Mouse (Mus musculus) liver, embryonic 16.5 days (tissue): Measurements from ENCODE around the gene Gm4707. TPM values are rescaled to one million over a fixed set of nuclear protein-coding genes. Genes with fewer than 3 reads are reported as not detected.

Experiments
- ATAC-seq: fragments of 200-750 bp; cut with Nextera tagmentation; 2 replicates; pipeline ENCODE4 v1.8.0; 2017; ENCODE audit warnings: low read depth, mild to moderate bottlenecking, moderate number of reproducible peaks, moderate library complexity
- H3K27ac ChIP-seq: fragments of 300-500 bp; sonication (generic); 2 replicates; pipeline ENCODE4 v1.5.1; 2014; ENCODE audit warnings: mild to moderate bottlenecking, low read length
- H3K27me3 ChIP-seq: fragments of 300-500 bp; sonication (generic); 2 replicates; pipeline ENCODE4 v1.6.1; 2014; ENCODE audit warnings: low read depth, low read length, mixed read lengths; ENCODE audit not compliant: control insufficient read depth, insufficient read depth
- H3K36me3 ChIP-seq: fragments of 300-500 bp; sonication (generic); 2 replicates; pipeline ENCODE4 v1.6.1; 2014; ENCODE audit warnings: mild to moderate bottlenecking; ENCODE audit not compliant: control insufficient read depth, insufficient read depth
- H3K4me1 ChIP-seq: fragments of 300-500 bp; sonication (generic); 2 replicates; pipeline ENCODE4 v1.6.1; 2014; ENCODE audit warnings: low read depth, low read length, mixed read lengths; ENCODE audit not compliant: control insufficient read depth
- H3K4me2 ChIP-seq: fragments of 300-500 bp; sonication (generic); 2 replicates; pipeline ENCODE4 v1.6.1; 2014; ENCODE audit warnings: low read depth, low read length, mixed read lengths
- H3K4me3 ChIP-seq: fragments of 300-500 bp; sonication (generic); 2 replicates; pipeline ENCODE4 v1.5.1; 2014; ENCODE audit warnings: low read depth, mild to moderate bottlenecking, low read length
- H3K9ac ChIP-seq: fragments of 300-500 bp; sonication (generic); 2 replicates; pipeline ENCODE4 v1.6.1; 2014; ENCODE audit warnings: low read depth, low read length
- H3K9me3 ChIP-seq: fragments of 300-500 bp; sonication (generic); replicated peaks from 2 replicates; pipeline ENCODE4 v1.6.1; 2016; ENCODE audit warnings: low read length; ENCODE audit not compliant: control insufficient read depth
- WGBS: fragments of 180-500 bp; shearing (Covaris S2); extraction: QIAGEN DNeasy Blood & Tissue Kit; methylation state at CpG from one replicate; pipeline ENCODE4 v1.1.7; 2014; ENCODE audit not compliant: insufficient replicate concordance; 5-methylcytosine and 5-hydroxymethylcytosine counted together
- polyA plus RNA-seq: library from polyadenylated mRNA; unstranded; fragments of >200 nt; fragmentation: Nextera tagmentation; extraction: Ambion mirVana; gene quantifications from 2 replicates; pipeline ENCODE4 v1.2.1, GENCODE M21; 2015

The Gm4707 gene
- 1.1 and 1.3 TPM in 2 replicates for polyA plus RNA-seq

GRCm38 (mm10) chr17:71459818-71460217 lies at the start of gene Gm4707:
Gm4707 (minus strand) TSS chr17:71459918.
- Histone ChIP-seq H3K4me1 (no peaks in the 10 kb centered on the region), H3K27ac (no peak within 1 kb of the TSS), H3K4me2 (no peak within 1 kb of the TSS), H3K36me3 (peaks cover 2% of the 10 kb centered on the region; the same call in 1 of the 2 replicates), H3K9me3 (no peaks in the 10 kb centered on the region), H3K9ac (no peak within 1 kb of the TSS), H3K4me3 (no peak within 1 kb of the TSS), H3K27me3 (no peaks in the 10 kb centered on the region)
- ATAC-seq: no peak
- WGBS: 87% methylated on average over 2 of the region's 2 CpGs

GRCm38 (mm10) chr17:71506832-71507231 lies 47.1 kb upstream of the Gm4707 start:
- no peak overlapping the region for H3K4me2 ChIP-seq
- no peak overlapping the region for H3K4me3 ChIP-seq
- 89% methylated on average over 8 of the region's 8 CpGs for WGBS
- ATAC-seq: no peak
- H3K9me3 ChIP-seq: no peaks in the 10 kb centered on the region
- H3K4me1 ChIP-seq: peaks cover 3% of the 10 kb centered on the region; the same call in 1 of the 2 replicates
- H3K36me3 ChIP-seq: peaks cover 75% of the 10 kb centered on the region
- H3K27me3 ChIP-seq: no peaks in the 10 kb centered on the region
- H3K27ac ChIP-seq: no peak overlapping the region
- no peak overlapping the region for H3K9ac ChIP-seq

DNA sequence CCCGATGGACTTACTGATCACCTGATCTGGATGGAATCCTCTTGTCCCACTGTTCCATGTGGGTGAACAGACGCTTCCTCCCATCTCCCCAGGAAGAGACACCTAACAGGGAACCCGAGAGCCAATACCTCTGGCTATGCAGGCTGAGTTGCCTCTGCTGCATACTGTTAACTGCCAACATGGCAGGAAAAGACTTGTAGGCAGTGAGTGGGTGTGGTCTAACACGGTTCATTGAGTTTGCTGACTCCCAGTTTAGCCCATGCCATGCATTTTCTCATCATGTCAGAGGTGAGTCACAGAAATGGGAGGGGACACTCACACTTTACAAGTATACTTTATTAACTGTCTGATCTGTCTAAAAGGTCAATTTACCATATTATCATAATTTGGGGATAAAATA lies 36.1 kb upstream of the Gm4707 start:
- H3K27ac ChIP-seq: no peak overlapping the region
- H3K9me3 ChIP-seq: no peaks in the 10 kb centered on the region
- ATAC-seq: no peak
- H3K36me3 ChIP-seq: peaks cover 54% of the 10 kb centered on the region
- H3K4me2 ChIP-seq: no peak overlapping the region
- peaks cover 9% of the 10 kb centered on the region for H3K4me1 ChIP-seq
- no peak overlapping the region for H3K4me3 ChIP-seq
- no peak overlapping the region for H3K9ac ChIP-seq
- 84% methylated on average over 4 of the region's 4 CpGs for WGBS
- no peaks in the 10 kb centered on the region for H3K27me3 ChIP-seq

DNA sequence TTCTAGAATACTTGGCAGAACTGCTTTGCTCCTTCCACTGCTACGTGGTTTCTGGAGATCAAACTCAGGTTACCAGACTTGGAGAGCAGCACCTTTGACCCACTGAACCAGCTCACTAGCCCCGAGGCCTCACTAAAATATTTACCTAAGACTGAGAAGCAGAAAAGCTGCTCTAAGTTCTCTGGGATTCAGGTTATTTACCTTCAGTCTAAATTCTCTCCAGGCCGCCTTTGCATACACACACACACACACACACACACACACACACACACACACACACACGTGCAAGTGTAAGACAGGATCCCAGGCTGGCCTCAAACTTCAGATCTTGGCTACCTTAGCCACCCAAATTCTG lies 31.6 kb upstream of the Gm4707 start:
- no peak overlapping the region for H3K9ac ChIP-seq
- H3K27ac ChIP-seq: peak overlapping the region; percentile 72
- peaks cover 28% of the 10 kb centered on the region for H3K4me1 ChIP-seq
- WGBS: 42% methylated on average over 4 of the region's 4 CpGs
- H3K27me3 ChIP-seq: no peaks in the 10 kb centered on the region
- H3K9me3 ChIP-seq: no peaks in the 10 kb centered on the region
- H3K4me2 ChIP-seq: peak overlapping the region; percentile 49
- H3K36me3 ChIP-seq: peaks cover 15% of the 10 kb centered on the region
- peak; percentile 36 for ATAC-seq
- no peak overlapping the region for H3K4me3 ChIP-seq

DNA sequence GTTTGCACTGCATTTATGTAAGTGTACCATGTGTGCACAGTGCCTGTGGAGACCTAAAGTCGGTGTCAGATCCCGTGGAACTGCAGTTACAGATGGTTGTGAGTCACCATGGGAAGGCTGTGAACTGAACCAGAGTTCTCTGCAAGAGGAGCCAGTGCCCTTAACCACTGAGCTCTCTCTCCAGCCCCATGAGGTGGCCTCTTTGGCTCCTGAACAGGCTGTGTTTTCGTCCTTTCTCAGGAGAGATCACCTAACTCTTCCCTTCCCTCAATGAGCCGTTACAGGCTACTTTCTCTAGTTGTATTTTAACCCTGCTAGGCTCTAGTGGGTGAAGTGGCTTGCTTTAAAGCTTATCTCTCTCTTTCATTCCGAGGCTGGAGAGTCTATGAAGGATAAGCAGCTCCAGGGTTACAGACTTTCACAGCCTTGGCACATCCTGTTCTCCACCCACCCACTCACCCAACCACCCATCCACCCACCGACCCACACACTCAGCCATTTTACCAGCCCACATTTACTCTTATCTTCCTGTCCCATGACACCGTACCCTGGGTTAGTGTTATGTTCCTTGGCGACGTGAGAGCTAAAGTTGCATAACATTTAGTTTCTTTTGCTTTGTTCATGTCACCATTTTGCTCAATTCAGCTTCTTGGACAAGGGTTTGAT lies 31.1 kb upstream of the Gm4707 start:
- Histone ChIP-seq H3K9ac (no peak overlapping the region), H3K4me3 (no peak overlapping the region), H3K27ac (peak overlapping the region; percentile 72), H3K36me3 (peaks cover 11% of the 10 kb centered on the region), H3K4me2 (peak overlapping the region; percentile 49), H3K4me1 (peaks cover 33% of the 10 kb centered on the region), H3K9me3 (no peaks in the 10 kb centered on the region), H3K27me3 (no peaks in the 10 kb centered on the region)
- peak; percentile 68 for ATAC-seq
- 20% methylated on average over 9 of the region's 9 CpGs for WGBS

DNA sequence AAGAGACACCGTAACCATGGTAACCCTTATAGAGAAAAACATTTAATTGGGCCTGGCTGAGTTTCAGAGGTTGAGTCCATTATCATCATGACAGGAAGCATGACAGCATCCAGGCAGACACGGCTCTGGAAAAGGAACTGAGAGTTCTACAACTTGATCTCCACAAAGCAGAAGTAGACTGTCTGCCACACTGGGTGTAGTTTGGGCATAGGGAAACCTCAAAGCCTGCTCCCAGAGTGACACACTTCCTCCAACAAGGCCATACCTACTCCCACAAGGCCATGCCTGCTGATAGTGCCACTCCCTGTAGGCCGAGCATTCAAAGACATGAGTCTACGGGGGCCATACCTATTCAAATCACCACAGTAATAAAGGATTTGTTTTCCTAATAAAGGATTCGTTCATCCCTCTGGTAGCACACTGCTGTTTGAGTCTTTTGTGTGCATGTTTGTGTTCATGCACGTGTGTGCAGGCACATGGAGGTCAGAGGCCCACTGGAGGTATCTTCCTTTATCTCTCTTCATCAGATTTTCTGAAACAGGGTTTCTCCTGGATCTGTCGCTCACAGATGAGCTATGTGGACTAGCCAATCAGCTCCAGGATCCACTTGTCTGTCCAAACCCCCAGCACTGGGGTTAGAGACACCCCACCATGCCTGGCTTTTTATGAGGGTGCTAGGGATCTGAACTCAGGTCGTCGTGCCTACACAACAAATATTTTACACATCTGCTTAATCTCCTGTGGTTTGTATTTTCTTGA lies 30.2 kb upstream of the Gm4707 start:
- 47% methylated on average over 9 of the region's 9 CpGs for WGBS
- H3K27me3 ChIP-seq: no peaks in the 10 kb centered on the region

DNA sequence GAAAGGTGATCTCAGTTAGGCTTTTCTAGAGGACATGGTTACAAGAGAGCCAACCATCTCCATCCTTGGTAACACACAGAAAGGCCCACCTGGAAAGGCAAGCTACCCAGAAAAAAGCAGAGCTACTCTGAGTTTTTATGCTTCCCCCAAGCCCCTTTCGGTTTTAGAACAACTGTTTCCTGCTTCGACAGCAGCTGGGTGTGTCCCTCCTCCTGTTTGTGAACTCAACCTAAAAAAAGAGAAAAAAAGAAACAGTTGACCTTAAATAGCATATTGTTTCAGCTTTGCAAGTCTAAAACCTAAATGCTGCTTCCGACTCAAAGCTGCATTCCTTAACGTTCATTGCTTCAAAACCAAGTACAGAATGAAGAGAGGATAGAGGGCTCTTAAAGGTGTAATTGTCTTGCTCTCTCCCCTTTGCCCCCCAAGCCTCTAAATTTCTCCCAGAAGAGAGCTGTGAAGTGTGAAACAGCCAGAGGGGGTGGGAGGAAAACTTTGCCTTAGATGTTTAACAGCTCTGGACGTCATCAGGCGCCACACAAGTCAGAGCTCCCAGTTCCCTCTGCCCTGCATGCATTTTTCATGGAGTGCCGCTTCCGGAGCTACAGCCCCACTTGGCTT lies 26.6 kb upstream of the Gm4707 start:
- Histone ChIP-seq H3K27me3 (no peaks in the 10 kb centered on the region), H3K4me2 (peak overlapping the region; percentile 71), H3K9ac (peak overlapping the region; percentile 50), H3K27ac (peak overlapping the region; percentile 72), H3K4me3 (peak overlapping the region; percentile 47), H3K9me3 (no peaks in the 10 kb centered on the region), H3K36me3 (no peaks in the 10 kb centered on the region), H3K4me1 (peaks cover 35% of the 10 kb centered on the region)
- 26% methylated on average over 8 of the region's 8 CpGs for WGBS
- no peak for ATAC-seq

More for the DNA sequence above, 30.2 kb upstream of the Gm4707 start:
- H3K4me2 ChIP-seq: no peak overlapping the region
- H3K4me1 ChIP-seq: peaks cover 38% of the 10 kb centered on the region
- no peak overlapping the region for H3K4me3 ChIP-seq
- no peaks in the 10 kb centered on the region for H3K9me3 ChIP-seq
- H3K9ac ChIP-seq: no peak overlapping the region
- peak overlapping the region; percentile 72 for H3K27ac ChIP-seq
- H3K36me3 ChIP-seq: peaks cover 3% of the 10 kb centered on the region
- ATAC-seq: peak; percentile 47

- Histone ChIP-seq H3K4me3 (peak overlapping the region; percentile 47), H3K4me1 (peaks cover 29% of the 10 kb centered on the region), H3K27me3 (no peaks in the 10 kb centered on the region), H3K9me3 (no peaks in the 10 kb centered on the region), H3K36me3 (no peaks in the 10 kb centered on the region), H3K27ac (peak overlapping the region; percentile 72), H3K9ac (peak overlapping the region; percentile 50), H3K4me2 (peak overlapping the region; percentile 71)
- 11% methylated on average over 12 of the region's 12 CpGs for whole genome bisulfite sequencing
- ATAC-seq: no peak
Measured at GRCm38 (mm10) chr17:71485791-71486230, 26.1 kb upstream of the Gm4707 start.

DNA sequence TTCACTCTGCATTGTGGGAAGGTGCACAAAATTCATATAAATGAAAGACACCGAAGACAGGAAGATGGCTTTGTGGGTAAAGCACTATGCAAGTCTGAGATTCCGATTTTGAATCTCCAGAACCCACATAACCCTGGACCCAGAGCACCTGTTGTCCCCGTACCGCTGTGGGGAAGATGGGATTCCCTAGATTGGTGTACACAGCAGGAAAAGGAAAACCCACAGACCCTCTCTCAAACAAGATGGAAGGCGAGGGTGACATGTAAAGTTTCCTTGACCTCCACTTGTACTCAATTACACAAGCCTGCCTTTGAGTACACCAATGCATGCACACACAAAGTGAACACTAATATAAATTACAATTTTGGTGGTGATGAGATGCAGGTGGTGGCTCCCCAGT lies 25.0 kb upstream of the Gm4707 start:
- no peaks in the 10 kb centered on the region for H3K36me3 ChIP-seq
- peaks cover 18% of the 10 kb centered on the region for H3K4me1 ChIP-seq
- H3K27me3 ChIP-seq: no peaks in the 10 kb centered on the region
- WGBS: 72% methylated on average over 5 of the region's 5 CpGs
- H3K4me3 ChIP-seq: no peak overlapping the region
- no peak overlapping the region for H3K9ac ChIP-seq
- no peaks in the 10 kb centered on the region for H3K9me3 ChIP-seq
- H3K4me2 ChIP-seq: no peak overlapping the region
- ATAC-seq: no peak
- H3K27ac ChIP-seq: no peak overlapping the region
